8 mouse cellular contexts compared by ENCODE assay signal in the genomic region with DNA sequence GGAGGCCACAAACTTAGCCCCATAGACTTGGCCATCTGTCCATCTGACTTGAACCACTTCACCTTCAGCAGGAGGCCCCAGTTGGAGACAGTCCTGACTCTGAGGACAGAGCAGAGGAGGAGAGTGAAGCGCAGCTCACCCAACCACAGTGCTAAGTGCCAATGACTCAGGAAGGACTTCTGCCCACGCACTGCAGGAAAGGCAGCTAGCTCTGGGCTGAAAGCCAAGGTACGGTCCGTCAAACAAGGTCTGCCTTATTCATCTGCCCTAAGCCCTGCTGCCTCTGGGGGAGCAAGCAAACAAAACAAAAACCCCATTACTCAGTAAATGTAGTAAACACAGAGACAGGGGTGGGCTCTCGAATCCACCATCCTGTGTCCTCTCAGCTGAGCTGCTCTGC. TPM values are rescaled to one million over a fixed set of nuclear protein-coding genes. Genes with fewer than 3 reads are reported as not detected.
DNase-seq lines count a peak whose midpoint lies in the region; ATAC-seq and TF ChIP-seq lines count a peak whose summit lies in the region.

No protein-coding gene starts in this region.

- H3K4me3 ChIP-seq in forebrain, embryonic 14.5 days (ENCODE audit: low read depth, low read length), result no peak overlapping the region
- H3K4me3 ChIP-seq in forebrain, embryonic 12.5 days (replicated peaks), result no peak overlapping the region
- no peak overlapping the region for H3K4me3 ChIP-seq in G1E (ENCODE audit: low read depth, low read length)

- peaks cover 73% of the 10 kb centered on the region for H3K36me3 ChIP-seq in forebrain, embryonic 14.5 days (ENCODE audit: control insufficient read depth, insufficient read depth, low read length)
- H3K36me3 ChIP-seq in forebrain, embryonic 12.5 days (replicated peaks), result peaks cover 78% of the 10 kb centered on the region
- H3K36me3 ChIP-seq in G1E (replicated peaks), result peaks cover 80% of the 10 kb centered on the region

- H3K27me3 ChIP-seq in forebrain, embryonic 14.5 days (replicated peaks; ENCODE audit: control insufficient read depth, insufficient read depth, low read length), result no peaks in the 10 kb centered on the region
- no peaks in the 10 kb centered on the region for H3K27me3 ChIP-seq in forebrain, embryonic 12.5 days
- H3K27me3 ChIP-seq in G1E (ENCODE audit: insufficient read depth, low read length), result no peaks in the 10 kb centered on the region

- intact Hi-C loops in heart, postnatal 14 days (cut with DNase I), result no loop called here
- intact Hi-C loops in left cerebral cortex, postnatal 25 days (cut with DNase I), result loop anchor here (5.0 kb wide), 1 partner anchor 38 kb away; no protein-coding TSS in a partner anchor

- no peak overlapping the region for H3K4me2 ChIP-seq in forebrain, embryonic 14.5 days (ENCODE audit: low read length)
- H3K4me2 ChIP-seq in forebrain, embryonic 12.5 days, result no peak overlapping the region

- WGBS in forebrain, embryonic 14.5 days, result 59% methylated on average over 5 of the region's 5 CpGs
- WGBS in forebrain, embryonic 12.5 days, result 95% methylated on average over 5 of the region's 5 CpGs

- DNase-seq in forebrain, embryonic 14.5 days (ENCODE audit: low spot score), result peak; percentile 19
- DNase-seq in G1E (ENCODE audit: low spot score), result peak; percentile 38
- peak; percentile 92 for DNase-seq in cerebellum, adult 9-11 months
- DNase-seq in heart, postnatal 14 days, result peak; percentile 58 to 69
- DNase-seq in left cerebral cortex, postnatal 25 days (ENCODE audit: low spot score in 2 of 2), result peak; percentile 56 to 78
- peak; percentile 76 for DNase-seq in testis, postnatal 10 days (ENCODE audit: low spot score)
- no peak for DNase-seq in spleen, adult 12 weeks (ENCODE audit: low spot score)

- TF ChIP-seq CTCF in G1E (IDR thresholded peaks at IDR 0.05; ENCODE audit: low read depth, low read length), result no peak

- no peak overlapping the region for H3K27ac ChIP-seq in forebrain, embryonic 14.5 days (ENCODE audit: low read depth, low read length)
- no peak overlapping the region for H3K27ac ChIP-seq in forebrain, embryonic 12.5 days

- no peak for ATAC-seq in forebrain, embryonic 14.5 days
- no peak for ATAC-seq in forebrain, embryonic 12.5 days (ENCODE audit: low FRiP score)
- no peak for ATAC-seq in G1E (ENCODE audit: extremely low read depth, insufficient number of reproducible peaks, low FRiP score, poor library complexity, severe bottlenecking)

- no peaks in the 10 kb centered on the region for H3K9me3 ChIP-seq in forebrain, embryonic 14.5 days (replicated peaks; ENCODE audit: control insufficient read depth, low read length)
- H3K9me3 ChIP-seq in forebrain, embryonic 12.5 days, result no peaks in the 10 kb centered on the region
- H3K9me3 ChIP-seq in G1E (replicated peaks), result no peaks in the 10 kb centered on the region

- no peak overlapping the region for H3K9ac ChIP-seq in forebrain, embryonic 14.5 days (ENCODE audit: low read length)
- H3K9ac ChIP-seq in forebrain, embryonic 12.5 days, result no peak overlapping the region

- 0 out of 2 replicates have a peak, but pooled peaks cover 1% of the 10 kb centered on the region for H3K4me1 ChIP-seq in forebrain, embryonic 14.5 days (ENCODE audit: control insufficient read depth, insufficient read depth, low read length)
- peaks cover 7% of the 10 kb centered on the region for H3K4me1 ChIP-seq in forebrain, embryonic 12.5 days
- H3K4me1 ChIP-seq in G1E (ENCODE audit: insufficient read depth, low read depth, low read length), result peaks cover 17% of the 10 kb centered on the region

RNA-seq across cellular contexts. Expression of gene St3gal3, which starts 4.2 kb away (rescaled TPM):
- 10.0 and 11.3 TPM in 2 replicates for polyA plus RNA-seq in forebrain, embryonic 14.5 days (2014; fragmentation: Nextera tagmentation; extraction: Ambion mirVana)
- polyA plus RNA-seq in forebrain, embryonic 12.5 days (2016; fragmentation: Nextera tagmentation; extraction: Ambion mirVana), result 8.5 TPM in 2 replicates
- 13.4 and 24.6 TPM in 2 replicates for total RNA-seq in G1E (2014; fragmentation: Nextera tagmentation)
- total RNA-seq in G1E (2017), result 6.9 and 10.3 TPM in 2 replicates
- 13.8 and 13.9 TPM in 2 replicates for polyA plus RNA-seq in G1E (2012)
- 10 to 100 TPM; 44.5 to 48.1 TPM for total RNA-seq in heart, postnatal 14 days (2021)
- 10 to 100 TPM; 43.5 to 44.3 TPM for total RNA-seq in left cerebral cortex, postnatal 25 days (2021)

RNA-seq across cellular contexts. Expression of gene Kdm4a, which starts 41.0 kb away (rescaled TPM):
- polyA plus RNA-seq in forebrain, embryonic 14.5 days (2014; fragmentation: Nextera tagmentation; extraction: Ambion mirVana), result 51.4 and 66.7 TPM in 2 replicates
- 58.5 and 58.6 TPM in 2 replicates for polyA plus RNA-seq in forebrain, embryonic 12.5 days (2016; fragmentation: Nextera tagmentation; extraction: Ambion mirVana)
- total RNA-seq in G1E (2014; fragmentation: Nextera tagmentation) (46.7 and 49.9 TPM in 2 replicates), G1E (2017) (48.7 and 50.5 TPM in 2 replicates)
- 34.0 and 39.4 TPM in 2 replicates for polyA plus RNA-seq in G1E (2012)
- 10 to 100 TPM; 34.8 to 36.6 TPM for total RNA-seq in heart, postnatal 14 days (2021)
- 10 to 100 TPM; 38.3 to 42.2 TPM for total RNA-seq in left cerebral cortex, postnatal 25 days (2021)
